Mouse (Mus musculus): ENCODE data around the gene Gm7030.
"Not testable (repeated sequence)": the region's sequence is repeated elsewhere in the genome, so short reads cannot be mapped to it uniquely, and the experiment has no call there.

Gm7030 gene

DNA sequence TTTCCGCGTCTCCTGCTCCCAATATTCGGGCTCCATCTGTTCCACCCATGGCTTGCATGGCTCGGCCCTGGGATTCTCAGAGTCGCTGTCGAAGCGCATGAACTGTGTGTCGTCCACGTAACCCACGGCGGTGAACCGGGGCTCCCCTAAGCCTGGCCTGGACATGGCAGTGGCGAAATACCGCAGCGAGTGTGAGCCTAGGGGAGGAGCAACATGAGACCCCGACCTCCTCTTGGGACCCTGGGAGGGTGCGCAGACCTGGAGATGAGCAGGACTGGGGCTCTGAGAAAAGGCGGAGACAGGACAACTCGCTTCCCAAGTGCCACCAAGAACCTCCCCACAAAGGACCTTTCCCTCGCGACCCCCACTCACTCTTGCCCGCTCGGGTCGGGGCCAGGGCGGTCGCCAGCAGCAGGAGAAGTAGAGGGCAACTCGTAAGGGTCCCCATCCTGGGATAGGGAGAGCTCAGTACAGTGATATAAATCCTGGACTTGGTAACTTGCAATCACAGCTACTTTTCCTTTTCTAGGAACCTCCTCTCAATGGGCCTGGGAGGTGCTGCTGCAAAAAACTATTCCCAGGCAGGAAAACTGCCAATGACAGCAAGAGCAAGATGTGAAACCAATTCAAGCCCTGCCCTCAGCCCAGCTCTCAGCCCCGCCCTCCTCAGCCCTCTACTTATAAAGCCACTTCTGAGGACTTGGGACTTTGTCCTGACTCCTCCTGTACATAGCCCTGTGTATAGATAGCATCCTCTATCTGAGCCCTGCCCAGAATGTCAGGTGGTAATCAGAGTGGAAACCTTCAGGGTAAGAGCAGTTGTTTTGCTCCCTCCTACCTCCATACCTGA lies at the start of gene Gm7030:
Gene Gm7030, minus strand, starts transcription at position 458 of the 850 bp plus-strand sequence.
- not testable (repeated sequence) for DNase-seq

DNA sequence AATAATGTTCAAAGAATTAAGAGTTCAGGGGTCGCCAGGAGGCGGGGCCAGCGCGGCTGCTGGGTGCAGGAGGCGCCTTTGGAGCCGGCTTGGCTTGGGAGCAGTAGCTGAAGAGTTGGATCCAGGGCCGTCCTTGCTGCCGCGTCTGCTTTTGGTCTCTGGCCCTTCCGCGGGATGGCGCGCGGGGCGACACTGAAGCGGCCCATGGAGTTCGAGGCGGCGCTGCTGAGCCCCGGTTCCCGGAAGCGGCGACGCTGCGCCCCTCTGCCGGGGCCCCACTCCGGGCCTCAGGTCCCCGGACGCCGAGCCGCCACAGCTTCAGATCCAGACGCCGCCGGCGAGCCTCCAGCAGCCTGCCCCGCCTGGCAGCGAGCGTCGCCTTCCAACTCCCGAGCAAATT lies 49.7 kb upstream of the Gm7030 start:
- DNase-seq: not testable (repeated sequence)

DNA sequence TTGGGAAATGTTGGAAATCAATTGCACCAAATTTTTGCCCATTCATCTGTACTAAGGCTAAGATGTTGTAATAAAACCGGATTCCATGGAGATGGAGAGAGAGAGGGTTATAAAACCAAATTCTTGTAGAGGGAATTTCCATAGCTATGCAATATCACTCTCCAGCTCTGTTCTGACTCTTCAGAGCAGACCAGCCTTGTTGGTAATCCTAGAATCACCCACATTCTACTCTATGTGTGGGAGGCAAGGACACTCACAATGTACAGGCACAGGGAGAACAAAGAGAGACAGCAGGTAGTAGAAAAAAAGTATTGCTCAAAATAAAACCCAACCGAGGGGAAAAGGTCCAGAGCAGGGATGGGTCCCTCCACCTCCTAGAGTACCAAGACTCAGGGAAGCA lies 46.9 kb upstream of the Gm7030 start:
- DNase-seq: not testable (repeated sequence)

DNA sequence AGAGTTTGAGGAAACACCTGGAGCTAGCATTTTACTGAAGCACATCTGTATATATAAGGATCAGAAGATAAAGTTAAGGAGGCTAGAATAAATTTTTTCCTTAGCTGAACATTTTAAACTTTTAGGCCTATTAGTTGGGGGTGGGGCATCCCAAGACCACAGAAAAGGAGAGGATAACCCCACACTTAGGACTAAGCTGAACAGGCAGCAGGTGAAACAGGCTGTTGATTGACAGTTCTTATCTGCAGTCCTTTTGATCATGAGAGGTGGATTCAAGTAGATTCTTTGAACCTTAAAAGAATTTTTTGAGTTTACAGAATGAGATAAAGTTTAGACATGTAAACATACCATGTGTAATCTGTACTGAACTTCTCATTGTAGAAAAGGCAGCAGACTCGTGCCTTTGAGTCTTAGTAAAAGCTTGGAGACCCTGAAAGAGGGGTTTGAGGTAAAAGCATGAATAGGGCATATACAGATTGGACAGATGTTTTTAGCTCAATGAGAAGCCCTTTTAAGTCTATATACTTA lies 41.1 kb upstream of the Gm7030 start:
- DNase-seq: no peak

DNA sequence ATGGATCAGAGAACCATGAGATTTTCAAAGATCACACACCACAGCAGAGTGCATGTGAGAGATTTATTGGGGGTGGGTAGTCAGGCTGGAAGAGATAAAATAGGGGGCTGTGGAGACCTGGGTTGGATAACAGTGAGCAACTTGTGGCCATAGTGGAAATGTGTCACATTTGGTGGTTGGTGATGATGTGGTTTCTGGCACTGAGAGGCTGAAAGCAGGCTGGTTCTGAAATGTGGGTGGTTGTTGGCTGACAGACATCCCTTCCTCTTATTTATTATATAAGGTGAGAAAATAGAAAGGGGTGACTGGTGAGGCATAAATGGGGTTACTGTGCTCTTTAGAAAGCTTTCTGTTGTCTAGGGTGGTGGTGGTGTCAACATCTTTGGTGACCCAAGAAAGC lies 40.5 kb upstream of the Gm7030 start:
- no peak for DNase-seq

DNA sequence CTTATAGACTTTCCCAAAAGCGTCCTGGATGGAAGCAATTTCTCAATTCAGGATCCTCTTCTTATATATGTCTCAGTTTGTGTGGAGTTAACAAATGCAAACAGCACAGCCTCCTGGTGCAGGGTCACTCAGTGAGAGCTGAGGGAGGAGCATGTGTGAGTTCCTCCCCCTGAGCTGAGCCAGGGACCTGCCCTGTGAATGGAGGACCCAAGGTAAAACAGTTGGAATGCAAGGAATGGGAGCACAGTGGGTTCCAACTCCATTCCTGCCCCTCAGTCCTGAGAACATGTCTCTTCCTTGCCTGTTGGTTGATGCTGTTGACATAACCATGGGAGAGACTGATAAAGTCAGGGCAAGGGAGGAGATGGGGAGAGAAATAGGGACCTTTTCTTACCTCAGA lies 39.9 kb upstream of the Gm7030 start:
- not testable (repeated sequence) for DNase-seq

DNA sequence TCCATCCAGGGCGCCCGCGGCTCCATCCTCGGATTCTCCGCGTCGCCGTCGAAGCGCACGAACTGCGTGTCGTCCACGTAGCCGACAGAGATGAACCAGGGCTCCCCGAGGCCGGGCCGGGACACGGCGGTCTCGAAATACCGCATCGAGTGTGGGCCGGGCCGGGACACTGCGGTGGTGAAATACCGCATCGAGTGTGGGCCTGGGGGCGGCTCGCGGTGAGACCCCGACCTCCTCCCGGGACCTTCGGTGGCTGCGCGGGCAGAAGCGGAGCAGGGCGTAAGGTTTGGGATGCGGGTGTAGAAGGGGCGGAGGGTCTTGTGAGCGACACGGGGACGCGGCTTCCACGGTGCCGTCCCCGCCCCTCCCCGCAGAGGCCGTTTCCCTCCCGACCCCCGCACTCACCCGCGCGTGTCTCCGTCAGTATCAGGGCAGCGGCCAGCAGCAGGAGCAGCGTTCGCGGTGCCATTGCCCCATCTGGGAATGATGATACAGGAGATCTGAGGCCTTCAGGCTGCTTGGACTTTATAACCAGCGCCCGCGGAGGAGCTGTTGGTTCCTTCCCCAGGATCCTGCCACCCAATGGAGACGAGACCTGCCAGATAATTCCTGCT lies 38.9 kb upstream of the Gm7030 start, which contains the start of gene Gm8909:
Gene Gm8909, minus strand, starts transcription at position 499 of the 614 bp plus-strand sequence.
- no peak for DNase-seq

DNA sequence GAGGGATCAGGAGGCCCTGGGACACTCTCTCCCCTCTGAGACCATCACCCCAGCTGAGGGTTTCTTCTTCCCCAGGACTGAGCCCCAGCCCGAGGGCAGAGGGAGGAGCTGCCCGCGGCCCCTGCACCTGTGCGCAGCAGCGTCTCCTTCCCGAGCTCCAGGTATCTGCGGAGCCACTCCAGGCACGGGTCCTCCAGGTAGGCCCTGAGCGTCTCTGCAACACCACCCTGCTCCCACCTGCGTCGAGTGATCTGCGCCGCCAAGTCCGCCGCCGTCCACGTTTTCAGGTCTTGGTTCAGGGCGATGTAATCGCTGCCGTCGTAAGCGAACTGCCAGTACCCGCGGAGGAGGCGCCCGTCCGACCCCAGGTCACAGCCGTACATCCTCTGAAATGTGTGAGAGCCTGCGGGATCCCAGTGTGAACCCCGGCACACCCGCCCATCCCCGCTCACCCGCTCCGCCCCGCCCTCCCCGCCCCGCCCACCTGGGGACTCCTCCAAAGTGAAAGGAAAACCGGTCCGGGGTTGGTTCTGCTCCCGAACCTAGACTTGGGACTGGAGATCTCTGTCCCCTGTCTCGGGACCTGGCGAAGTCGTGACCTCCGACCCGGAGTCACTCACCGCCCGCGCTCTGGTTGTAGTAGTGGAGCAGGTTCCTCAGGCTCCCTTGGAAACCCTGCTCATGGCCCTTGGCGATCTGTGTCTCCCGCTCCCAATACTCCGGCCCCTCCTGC lies 38.2 kb upstream of the Gm7030 start:
- DNase-seq: no peak

DNA sequence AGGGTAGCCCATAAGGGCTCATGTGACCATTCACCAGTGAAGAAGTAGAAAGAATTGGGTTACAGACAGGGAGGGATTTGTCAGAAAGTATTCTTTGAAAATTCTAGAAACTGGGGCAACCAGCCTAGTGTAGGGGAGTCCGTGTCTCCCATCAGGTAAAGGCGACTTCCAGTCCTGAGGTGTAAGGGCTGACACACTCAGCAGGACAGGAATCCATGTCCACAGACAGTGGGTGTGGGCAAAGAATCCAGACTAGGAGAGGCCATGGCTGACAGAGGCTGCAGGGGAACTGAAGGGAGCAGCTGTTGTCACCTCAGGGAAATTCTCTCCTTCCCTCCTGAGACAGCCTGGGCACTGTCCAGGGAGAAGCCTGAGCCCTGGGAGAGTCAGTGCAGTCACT lies 37.7 kb upstream of the Gm7030 start:
- DNase-seq: not testable (repeated sequence)

DNA sequence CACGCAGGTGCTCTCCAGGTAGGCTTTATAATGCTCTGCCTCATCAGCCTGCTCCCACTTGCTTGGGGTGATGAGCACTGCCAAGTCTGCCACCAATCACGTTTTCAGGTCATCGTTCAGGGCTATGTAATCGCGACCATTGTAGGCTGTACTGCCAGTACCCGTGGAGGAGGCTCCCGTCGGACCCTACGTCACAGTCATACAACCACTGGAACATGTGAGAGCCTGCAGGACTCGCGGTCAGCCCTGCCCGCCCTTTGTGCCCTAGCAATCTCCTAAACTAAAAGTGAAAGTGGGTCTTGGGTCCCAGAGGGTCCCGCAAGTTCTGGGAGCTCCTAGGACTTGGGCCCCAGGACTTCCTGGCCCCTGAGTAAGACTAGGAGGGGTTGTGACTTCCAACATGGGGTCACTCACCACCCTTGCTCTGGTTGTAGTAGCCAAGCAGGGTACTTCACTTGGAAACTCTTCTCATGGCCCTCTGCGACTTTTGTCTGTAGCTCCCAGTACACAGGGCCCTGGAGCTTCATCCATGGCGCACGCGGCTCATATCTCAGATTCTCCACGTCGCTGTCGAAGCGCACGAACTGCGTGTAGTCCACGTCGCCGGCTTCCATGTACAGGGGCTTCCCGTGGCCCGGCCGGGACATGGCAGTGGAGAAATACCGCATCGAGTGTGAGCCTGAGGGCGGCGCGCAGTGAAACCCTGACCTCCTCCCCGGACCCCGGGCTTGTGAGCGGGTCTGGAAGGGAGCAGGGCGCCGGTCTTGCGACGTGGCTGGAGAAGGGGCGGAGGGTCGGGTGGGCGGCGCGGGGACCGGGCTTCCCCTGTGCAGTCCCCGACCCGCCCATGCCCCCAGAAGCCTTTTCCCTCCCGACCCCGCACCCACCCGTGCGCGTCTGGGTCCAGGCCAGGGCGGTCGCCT lies 32.2 kb upstream of the Gm7030 start:
- no peak for DNase-seq

DNA sequence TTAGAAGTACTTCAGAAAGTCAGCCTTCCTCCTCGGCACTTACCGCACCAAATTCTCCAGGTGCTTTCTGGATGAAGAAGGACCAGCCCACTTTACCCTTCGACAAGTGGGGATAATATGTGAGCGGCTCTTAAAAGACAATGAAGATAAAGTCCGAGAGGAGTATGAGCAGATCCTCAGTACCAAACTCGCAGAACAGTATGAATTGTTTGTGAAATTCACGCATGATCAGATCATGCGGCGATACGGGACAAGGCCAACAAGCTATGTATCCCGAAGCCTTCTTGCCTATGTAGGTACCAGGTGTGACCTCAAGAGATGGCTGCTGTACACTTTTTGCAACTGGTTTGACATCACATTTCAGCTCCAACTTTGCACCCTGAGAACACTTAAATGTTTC lies 29.0 kb upstream of the Gm7030 start:
- DNase-seq: not testable (repeated sequence)

DNA sequence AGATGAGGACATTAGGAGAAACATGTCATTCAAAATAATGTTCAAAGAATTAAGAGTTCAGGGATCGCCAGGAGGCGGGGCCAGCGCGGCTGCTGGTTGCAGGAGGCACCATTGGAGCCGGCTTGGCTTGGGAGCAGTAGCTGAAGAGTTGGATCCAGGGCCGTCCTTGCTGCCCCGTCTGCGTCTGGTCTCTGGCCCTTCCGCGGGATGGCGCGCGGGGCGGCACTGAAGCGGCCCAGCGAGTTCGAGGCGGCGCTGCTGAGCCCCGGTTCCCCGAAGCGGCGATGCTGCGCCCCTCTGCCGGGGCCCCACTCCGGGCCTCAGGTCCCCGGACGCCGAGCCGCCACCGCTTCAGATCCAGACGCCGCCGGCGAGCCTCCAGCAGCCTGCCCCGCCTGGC lies 28.6 kb upstream of the Gm7030 start:
- not testable (repeated sequence) for DNase-seq

DNA sequence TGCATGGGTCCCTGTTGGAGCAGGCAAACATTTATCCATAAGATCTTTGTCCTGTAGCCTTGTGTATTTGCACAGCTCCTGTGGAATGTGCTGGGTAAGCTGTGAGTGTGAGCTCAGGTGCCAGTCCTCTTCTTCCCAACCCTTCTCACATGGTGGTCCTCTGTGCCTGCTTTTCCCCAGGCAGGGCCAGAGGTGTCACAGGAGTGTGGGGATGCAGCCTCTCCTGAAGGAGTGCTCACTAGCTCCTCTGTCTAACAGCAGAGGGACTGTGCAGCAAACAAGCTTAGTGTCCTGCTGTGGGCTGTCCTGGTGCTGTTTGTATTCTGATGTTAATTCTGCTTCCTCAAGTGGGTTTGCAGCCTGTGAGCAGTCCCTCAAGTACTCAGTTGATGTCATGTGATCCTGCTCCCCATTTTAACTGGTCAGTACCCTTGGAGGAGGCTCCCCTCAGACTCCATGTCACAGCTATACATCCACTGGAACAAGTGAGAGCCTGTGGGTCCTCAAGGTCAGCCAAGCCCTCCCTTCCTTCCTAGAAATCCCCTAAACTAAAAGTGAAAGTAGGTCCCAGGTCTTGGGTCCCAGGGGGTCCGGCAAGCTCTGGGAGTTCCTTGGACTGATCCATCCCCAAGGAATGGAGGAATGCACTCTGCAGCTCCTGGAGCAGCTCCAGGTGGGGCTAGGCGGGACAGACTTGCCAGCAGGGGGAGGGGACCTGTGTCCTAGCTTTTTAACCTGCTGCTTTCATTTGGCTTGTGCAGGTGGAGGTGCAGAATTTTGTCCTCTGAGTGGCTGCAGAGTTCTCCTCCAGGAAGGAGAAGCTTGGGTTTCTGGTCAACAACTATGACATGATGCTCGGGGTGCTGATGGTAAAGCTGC lies 25.3 kb upstream of the Gm7030 start:
- no peak for DNase-seq

DNA sequence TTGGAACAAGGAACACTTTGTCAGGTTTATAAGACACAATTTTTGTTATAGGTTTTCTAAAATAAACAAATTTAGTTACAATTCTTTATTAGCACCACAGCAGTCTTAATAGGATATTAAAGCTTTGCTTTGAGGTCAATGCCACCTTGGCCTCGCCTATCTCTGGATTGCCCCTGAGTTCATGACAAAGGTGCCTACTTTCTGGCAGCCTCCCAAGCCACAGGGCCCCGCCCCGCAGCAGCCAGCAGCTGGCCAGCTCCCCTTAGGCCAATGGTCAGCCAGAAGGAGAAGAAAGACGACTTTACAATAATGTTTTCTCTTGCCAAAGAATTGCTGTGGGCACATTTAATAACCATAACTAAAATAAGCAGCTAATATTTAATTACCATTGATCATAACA lies 22.0 kb upstream of the Gm7030 start:
- not testable (repeated sequence) for DNase-seq

DNA sequence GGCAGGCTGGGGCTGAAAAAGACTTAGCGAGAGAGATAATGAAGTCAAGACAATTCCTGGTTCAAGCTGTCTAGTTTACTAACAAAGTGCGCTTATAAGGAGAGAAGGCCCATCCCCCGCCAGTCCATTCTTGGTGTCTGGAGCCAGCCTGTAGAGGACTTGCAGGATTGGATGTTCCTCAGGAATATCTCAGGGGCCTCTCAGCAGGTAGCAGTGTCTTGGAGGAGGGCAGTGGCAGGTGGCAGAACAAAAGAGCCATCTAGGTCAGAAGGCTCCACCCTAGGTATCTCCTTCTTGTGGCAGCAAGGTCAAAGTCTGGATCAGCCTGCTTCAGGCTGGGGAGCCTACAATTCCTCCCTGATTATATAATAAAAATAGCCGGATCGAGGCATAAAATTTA lies 19.2 kb upstream of the Gm7030 start:
- not testable (repeated sequence) for DNase-seq

DNA sequence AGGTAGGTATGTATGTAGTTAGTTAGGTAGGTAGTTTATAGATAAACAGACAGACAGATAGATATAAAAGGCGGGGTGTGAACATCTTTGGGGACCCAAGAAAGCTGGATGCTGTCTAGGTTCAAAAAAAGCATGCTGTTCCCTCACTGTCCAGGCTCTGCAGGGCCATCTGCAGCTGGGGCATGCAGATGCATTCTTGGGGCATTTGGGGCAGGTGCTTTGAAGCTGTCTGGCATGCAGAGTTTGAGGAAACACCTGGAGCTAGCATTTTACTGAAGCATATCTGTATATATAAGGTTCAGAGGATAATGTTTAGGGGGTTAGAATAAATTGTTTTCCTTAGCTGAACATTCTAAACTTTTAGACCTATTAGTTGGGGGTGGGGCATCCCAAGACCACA lies 17.7 kb upstream of the Gm7030 start:
- DNase-seq: not testable (repeated sequence)

DNA sequence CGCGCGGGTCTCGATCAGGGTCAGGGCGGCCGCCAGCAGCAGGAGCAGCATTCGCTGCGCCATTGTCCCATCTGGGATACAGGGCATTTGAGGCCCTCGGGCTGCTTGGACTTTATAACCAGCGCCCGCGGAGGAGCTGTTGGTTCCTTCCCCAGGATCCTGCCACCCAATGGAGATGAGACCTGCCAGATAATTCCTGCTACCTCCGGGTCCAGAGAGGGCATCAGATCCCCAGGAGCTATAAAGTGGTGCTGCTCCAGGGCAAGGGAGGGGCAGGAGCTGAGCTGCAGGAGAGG lies 16.6 kb upstream of the Gm7030 start:
- not testable (repeated sequence) for DNase-seq

DNA sequence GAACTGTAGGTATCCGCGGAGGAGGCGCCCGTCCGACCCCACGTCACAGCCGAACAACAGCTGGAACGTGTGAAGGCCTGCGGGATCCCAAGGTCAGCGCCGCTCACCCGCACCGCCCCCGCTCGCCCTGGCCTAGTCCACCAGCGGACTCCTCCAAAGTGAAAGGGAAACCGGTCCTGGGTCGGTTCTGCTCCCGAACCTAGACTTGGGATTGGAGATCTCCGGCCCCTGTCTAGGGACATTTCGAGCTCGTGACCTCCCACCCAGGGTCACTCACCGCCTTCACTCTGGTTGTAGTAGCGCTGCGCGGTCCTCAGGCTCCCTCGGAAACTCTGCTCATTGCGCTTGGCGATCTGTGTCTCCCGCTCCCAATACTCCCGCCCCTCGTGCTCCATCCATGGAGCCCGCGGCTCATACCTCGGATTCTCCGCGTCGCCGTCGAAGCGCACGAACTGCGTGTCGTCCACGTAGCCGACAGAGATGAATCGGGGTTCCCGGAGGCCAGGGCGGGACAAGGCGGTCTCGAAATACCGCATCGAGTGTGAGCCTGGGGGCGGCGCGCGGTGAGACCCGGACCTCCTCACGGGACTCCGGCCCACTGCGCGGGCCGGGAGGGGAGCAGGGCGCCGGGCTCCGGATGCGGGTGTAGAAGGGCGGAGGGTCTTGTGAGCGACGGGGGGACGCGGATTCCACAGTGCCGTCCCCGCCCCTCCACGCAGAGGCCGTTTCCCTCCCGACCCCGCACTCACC lies 16.1 kb upstream of the Gm7030 start:
- no peak for DNase-seq

DNA sequence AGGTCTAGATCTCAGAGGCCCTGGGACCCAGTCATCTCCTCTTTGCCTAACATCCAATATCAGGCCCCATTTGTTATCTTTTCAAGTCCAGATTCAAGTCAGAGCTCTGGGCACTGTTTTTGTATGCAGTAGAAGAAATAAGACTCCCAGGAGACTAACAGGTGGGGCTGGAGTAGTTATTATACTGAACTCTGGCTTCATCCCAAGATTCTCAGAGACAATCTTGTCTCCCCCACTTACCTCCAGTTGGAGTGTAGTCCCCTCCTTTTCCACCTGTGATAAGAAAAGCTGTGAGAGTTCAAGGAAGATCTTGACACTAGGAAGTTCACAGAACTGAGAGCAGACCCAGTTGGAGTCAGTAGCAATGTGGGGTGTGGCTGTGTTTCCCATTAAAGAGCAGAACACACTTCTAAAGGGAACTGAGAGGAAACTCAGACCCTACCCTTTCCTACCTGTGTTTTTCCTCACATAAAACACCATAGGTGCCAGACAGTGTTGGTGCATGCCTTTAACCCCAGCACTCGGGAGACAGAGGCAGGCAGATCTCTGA lies 7.1 kb upstream of the Gm7030 start:
- DNase-seq: not testable (repeated sequence)

All from cerebellum, adult 9-11 months (tissue).